Mouse (Mus musculus): Measurements from ENCODE around the gene Lpp.

DNA sequence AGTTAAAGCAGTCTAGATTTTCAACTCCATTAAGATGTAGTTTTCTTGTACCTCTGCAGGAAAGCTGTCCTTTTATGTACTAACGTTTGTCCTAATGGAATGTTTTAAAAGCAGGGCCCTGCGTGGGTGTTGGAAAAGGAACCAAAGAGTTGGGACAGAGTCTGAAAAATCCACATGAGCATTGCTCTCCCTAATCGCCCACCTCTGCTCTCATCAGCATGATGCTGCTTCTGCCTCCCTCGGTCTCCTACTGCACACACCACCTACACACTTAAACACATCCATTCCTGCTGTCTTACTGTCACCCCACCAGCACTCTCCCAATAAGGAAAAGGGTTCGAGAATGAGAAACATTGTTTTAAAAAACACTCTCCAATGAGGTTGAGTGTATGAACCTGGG is 501.9 kb downstream of the Lpp start:
- TF ChIP-seq CTCF (IDR thresholded peaks at IDR 0.05; ENCODE audit: insufficient read depth, low read depth, low read length): no peak
- no peak for TF ChIP-seq POLR2A (IDR thresholded peaks at IDR 0.05; ENCODE audit: insufficient read depth, low read depth, low read length)
